Mouse (Mus musculus) hindbrain, embryonic 15.5 days (tissue): Measurements from ENCODE around the gene Ccdc96. TPM values are rescaled to one million over a fixed set of nuclear protein-coding genes. Genes with fewer than 3 reads are reported as not detected.

Experiments
- ATAC-seq: fragments of 200-750 bp; cut with Nextera tagmentation; 2 replicates; pipeline ENCODE4 v1.8.0; 2017; ENCODE audit warnings: low read depth, moderate number of reproducible peaks, moderate TSS enrichment; ENCODE audit not compliant: low FRiP score
- H3K27ac ChIP-seq: fragments of 300-500 bp; sonication (generic); replicated peaks from 2 replicates; pipeline ENCODE4 v1.5.1; 2015; ENCODE audit warnings: mild to moderate bottlenecking, inconsistent platforms
- H3K27me3 ChIP-seq: fragments of 300-500 bp; sonication (generic); 2 replicates; pipeline ENCODE4 v1.6.1; 2015; ENCODE audit warnings: control low read depth, inconsistent platforms
- H3K36me3 ChIP-seq: fragments of 300-500 bp; sonication (generic); 2 replicates; pipeline ENCODE4 v1.6.1; 2015; ENCODE audit warnings: control low read depth, inconsistent platforms
- H3K4me1 ChIP-seq: fragments of 300-500 bp; sonication (generic); replicated peaks from 2 replicates; pipeline ENCODE4 v1.6.1; 2015; ENCODE audit warnings: control low read depth, inconsistent platforms
- H3K4me2 ChIP-seq: fragments of 300-500 bp; sonication (generic); 2 replicates; pipeline ENCODE4 v1.6.1; 2015; ENCODE audit warnings: moderate library complexity, mild to moderate bottlenecking, inconsistent platforms
- H3K4me3 ChIP-seq: fragments of 300-500 bp; sonication (generic); 2 replicates; pipeline ENCODE4 v1.5.1; 2015; ENCODE audit warnings: mild to moderate bottlenecking, inconsistent platforms
- H3K9ac ChIP-seq: fragments of 300-500 bp; sonication (generic); 2 replicates; pipeline ENCODE4 v1.6.1; 2015; ENCODE audit warnings: inconsistent platforms
- H3K9me3 ChIP-seq: fragments of 300-500 bp; sonication (generic); 2 replicates; pipeline ENCODE4 v1.6.1; 2016; ENCODE audit warnings: control low read depth, inconsistent platforms
- WGBS: fragments of 180-500 bp; shearing (Covaris S2); methylation state at CpG from one replicate; pipeline ENCODE4 v1.1.7; 2015; 5-methylcytosine and 5-hydroxymethylcytosine counted together
- polyA plus RNA-seq: library from polyadenylated mRNA; unstranded; fragments of >200 nt; fragmentation: Nextera tagmentation; extraction: Ambion mirVana; gene quantifications from 2 replicates; pipeline ENCODE4 v1.2.1, GENCODE M21; 2015

Gene Ccdc96
- polyA plus RNA-seq, 1 experiment from 2014 or later: 3.5 TPM

DNA sequence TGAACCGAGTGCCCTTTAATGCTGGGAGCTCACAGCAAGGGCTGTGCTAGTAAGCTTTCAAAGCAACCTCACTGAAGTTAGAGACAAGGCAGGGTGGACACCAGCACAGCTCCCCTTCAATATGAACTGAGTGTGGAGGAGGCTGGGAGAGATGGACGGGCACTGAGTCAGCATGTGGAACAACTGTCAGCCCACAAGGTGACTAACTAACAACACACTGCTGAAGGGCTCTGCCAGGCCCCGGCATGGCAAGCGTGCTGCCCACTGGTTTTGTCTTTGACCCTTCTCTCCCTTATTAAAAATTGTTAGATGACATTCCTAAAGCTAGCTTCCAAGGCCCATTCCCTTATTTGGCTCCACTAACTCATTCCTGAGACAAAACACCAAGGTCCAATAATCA, 26.7 kb upstream of the Ccdc96 start:
- 81% methylated on average over 4 of the region's 4 CpGs for WGBS
- ATAC-seq: no peak
- H3K9ac ChIP-seq: no peak overlapping the region

DNA sequence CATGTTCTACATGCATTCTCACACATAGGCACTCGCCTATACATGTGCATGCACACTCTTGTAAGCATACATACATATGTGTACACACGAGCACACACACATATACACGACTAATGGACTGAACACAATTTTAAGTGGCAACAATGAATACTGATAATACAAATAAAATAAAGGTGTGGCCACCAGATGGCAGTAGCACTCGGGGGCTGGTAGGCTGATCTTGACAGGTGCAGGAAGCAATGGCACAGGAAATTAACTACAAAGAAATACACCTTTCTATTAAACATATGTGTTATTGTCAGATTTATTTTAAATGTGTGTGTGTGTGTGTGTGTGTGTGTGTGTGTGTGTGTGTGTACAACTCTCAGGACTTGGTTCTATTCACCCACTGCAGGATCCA, 25.5 kb upstream of the Ccdc96 start:
- H3K9me3 ChIP-seq: no peaks in the 10 kb centered on the region
- H3K36me3 ChIP-seq: no peaks in the 10 kb centered on the region
- 13% methylated on average over 4 of the region's 4 CpGs for WGBS
- no peak overlapping the region for H3K27ac ChIP-seq
- H3K4me3 ChIP-seq: no peak overlapping the region
- H3K4me2 ChIP-seq: no peak overlapping the region
- peaks cover 2% of the 10 kb centered on the region for H3K4me1 ChIP-seq
- H3K27me3 ChIP-seq: no peaks in the 10 kb centered on the region
- no peak overlapping the region for H3K9ac ChIP-seq
- no peak for ATAC-seq

More for the DNA sequence above, 26.7 kb upstream of the Ccdc96 start:
- H3K4me2 ChIP-seq: no peak overlapping the region
- H3K27me3 ChIP-seq: no peaks in the 10 kb centered on the region
- no peak overlapping the region for H3K27ac ChIP-seq
- H3K9me3 ChIP-seq: no peaks in the 10 kb centered on the region
- no peaks in the 10 kb centered on the region for H3K36me3 ChIP-seq
- no peaks in the 10 kb centered on the region for H3K4me1 ChIP-seq
- H3K4me3 ChIP-seq: no peak overlapping the region

DNA sequence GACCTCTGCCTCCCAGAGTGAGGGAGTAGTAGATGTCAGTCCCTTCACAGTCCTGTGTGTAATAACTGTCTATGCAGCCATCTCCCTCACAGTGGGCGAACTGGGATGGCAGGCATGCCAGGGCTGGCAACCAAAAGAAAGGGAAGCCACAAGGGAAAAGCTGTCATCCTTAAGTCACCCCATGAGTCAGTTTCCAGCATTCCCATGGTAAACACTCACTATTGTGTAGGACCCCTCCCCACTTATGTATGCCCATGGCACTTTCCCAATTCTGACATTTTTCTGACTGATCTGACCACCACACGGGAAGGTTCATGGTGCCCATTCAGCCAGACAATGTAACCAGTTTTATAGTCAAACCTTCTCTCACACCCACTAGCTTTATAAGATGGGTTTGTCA, 23.7 kb upstream of the Ccdc96 start:
- WGBS: 88% methylated on average over 2 of the region's 2 CpGs
- H3K27me3 ChIP-seq: no peaks in the 10 kb centered on the region
- H3K4me3 ChIP-seq: no peak overlapping the region
- no peak overlapping the region for H3K27ac ChIP-seq
- H3K9ac ChIP-seq: no peak overlapping the region
- no peaks in the 10 kb centered on the region for H3K9me3 ChIP-seq
- no peak overlapping the region for H3K4me2 ChIP-seq
- ATAC-seq: no peak
- no peaks in the 10 kb centered on the region for H3K36me3 ChIP-seq
- peaks cover 11% of the 10 kb centered on the region for H3K4me1 ChIP-seq

DNA sequence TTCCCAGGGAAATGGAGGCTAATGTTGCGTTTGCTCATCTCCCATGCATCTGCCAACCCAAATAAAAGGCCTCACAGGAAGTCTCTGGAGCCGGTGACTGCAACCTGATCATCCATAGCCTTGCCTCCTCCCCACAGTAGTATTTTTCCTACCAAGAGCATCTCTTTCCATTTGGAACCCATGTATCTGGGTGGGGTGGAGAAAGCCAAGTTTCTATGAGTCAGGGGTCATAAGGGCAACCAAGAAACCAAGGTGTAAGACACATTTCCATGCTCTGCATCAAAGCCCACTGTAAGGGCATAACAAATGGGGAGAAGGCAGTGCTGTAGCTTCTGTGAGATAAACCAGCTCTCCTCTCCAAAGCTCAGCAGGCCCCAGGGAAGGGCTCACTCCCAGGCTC, 23.2 kb upstream of the Ccdc96 start:
- Histone ChIP-seq H3K27me3 (no peaks in the 10 kb centered on the region), H3K36me3 (no peaks in the 10 kb centered on the region), H3K9me3 (no peaks in the 10 kb centered on the region), H3K9ac (no peak overlapping the region), H3K27ac (no peak overlapping the region), H3K4me1 (peaks cover 16% of the 10 kb centered on the region), H3K4me3 (no peak overlapping the region), H3K4me2 (no peak overlapping the region)
- 75% methylated on average over 2 of the region's 2 CpGs for WGBS
- ATAC-seq: no peak

DNA sequence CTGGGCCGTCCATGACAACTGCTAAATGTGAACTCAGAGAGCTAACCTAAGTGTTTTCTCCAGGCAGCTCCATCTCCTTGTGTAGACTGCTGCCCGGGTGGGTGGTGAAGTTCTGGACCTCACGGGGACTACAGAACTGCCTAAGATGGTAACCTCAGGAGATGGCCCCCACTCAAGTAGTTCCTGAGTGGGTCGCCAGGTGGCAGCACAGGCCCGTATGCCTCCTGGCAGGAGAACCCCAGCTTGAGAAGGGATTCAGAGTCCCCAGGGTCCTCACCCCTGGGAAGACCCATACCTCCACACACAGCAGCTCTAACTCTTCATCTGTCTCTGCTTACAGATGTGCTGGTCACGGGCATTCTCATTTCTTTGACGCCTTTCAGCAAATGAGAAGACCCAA, 21.6 kb upstream of the Ccdc96 start:
- Histone ChIP-seq H3K4me1 (peaks cover 22% of the 10 kb centered on the region), H3K27me3 (no peaks in the 10 kb centered on the region), H3K9me3 (no peaks in the 10 kb centered on the region), H3K27ac (no peak overlapping the region), H3K9ac (no peak overlapping the region), H3K4me3 (no peak overlapping the region), H3K36me3 (no peaks in the 10 kb centered on the region), H3K4me2 (no peak overlapping the region)
- 19% methylated on average over 7 of the region's 7 CpGs for WGBS
- no peak for ATAC-seq

DNA sequence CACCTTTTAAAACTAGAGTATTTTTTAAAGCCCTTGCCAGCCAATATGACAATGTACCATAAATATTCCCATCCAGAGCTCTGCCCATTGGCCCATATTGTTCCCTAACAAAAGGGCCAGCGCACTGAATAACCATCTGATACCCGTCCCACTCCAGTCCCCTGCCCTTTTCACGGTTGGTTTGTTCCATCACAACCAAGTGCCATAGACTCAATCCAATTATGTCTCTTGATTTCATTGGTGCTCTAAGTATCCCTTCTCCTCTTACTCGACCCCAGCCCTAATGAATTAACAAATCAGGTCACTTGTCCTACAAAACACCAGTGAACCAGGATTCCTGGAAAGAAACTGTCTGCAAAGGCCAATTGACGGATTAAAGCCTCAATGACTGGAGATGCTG, 21.0 kb upstream of the Ccdc96 start:
- WGBS: 24% methylated on average over 5 of the region's 5 CpGs
- no peak for ATAC-seq

DNA sequence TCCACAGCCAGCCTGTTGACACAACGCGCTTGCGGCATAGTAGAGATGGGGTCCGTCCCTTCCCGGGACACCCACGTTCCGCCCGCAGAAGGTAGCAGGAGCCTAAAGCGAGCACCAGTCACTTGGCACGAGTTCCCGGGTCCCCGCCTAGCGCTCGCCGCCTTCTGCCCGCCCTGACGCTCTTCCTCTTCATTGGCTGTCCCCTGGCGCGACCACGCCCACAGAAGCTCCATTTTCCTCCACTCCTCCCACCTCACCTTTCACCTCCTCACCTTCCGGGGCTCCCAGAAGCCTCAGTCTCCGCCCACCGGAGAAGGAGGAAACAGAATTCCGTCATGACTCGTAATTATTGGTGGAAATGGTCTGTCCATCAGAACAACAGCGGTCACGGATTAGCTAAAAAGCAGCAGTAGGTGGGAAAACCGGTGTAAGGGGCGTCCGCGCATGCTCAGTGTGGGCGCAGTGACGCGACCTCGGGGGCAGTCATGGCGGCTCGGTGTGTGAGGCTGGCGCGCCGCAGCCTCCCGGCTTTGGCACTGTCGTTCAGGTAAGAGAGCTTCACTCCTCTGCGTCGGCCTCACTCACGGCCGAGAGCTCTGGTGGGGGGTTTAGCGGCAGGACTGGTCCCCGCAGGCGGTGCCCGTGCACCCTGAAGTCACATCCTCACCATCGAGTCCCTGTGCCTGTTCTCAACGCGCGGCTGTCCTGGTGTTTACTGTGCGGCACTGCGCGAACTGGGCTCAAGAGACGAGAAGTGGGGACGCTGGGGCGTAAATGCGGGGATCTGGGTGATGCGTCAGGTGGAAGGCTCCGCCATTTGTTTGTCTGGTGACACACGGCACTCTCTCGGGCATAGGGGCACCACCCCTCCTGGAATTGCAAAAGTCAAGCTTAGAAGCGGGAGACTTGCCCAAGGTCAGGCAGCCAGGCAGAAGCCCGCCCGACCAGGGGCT, 19.4 kb upstream of the Ccdc96 start, which contains the start of gene Grpel1:
Gene Grpel1, plus strand, starts transcription at position 290 of the 953 bp plus-strand sequence.
- Histone ChIP-seq H3K36me3 (peaks cover 12% of the 10 kb centered on the region), H3K4me3 (peak within 1 kb of the TSS; percentile 96), H3K9ac (peak within 1 kb of the TSS; percentile 85), H3K4me1 (peaks cover 22% of the 10 kb centered on the region), H3K9me3 (no peaks in the 10 kb centered on the region), H3K27ac (peak within 1 kb of the TSS; percentile 77), H3K27me3 (no peaks in the 10 kb centered on the region), H3K4me2 (peak within 1 kb of the TSS; percentile 98)
- peak; percentile 98 for ATAC-seq
- WGBS: under 1% methylated on average over 68 of the region's 68 CpGs

More for the DNA sequence above, 21.0 kb upstream of the Ccdc96 start:
- Histone ChIP-seq H3K9me3 (no peaks in the 10 kb centered on the region), H3K4me2 (no peak overlapping the region), H3K36me3 (no peaks in the 10 kb centered on the region), H3K4me1 (peaks cover 22% of the 10 kb centered on the region), H3K4me3 (no peak overlapping the region), H3K9ac (no peak overlapping the region), H3K27me3 (no peaks in the 10 kb centered on the region), H3K27ac (no peak overlapping the region)

DNA sequence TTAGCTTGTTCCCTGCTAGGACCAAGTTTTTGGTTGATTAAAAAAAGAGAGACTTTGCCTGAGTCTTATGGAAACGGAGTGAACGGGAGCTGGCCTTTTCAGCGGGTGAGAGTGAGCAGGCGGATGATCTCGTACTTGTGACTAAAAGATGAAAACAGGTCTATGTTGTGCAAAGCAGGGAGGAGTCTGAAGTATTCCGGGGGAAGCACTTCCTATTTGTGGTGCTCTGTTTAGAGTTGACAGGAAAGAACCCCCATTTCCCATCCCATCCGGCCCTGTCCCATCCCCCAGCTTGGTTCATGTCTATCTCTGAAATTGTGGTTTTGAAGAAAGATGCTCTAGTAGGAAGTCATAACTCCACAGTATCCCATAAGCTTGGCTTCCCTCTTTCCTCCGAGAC, 18.5 kb upstream of the Ccdc96 start:
- Histone ChIP-seq H3K27ac (no peak overlapping the region), H3K27me3 (no peaks in the 10 kb centered on the region), H3K4me1 (peaks cover 22% of the 10 kb centered on the region), H3K36me3 (peaks cover 21% of the 10 kb centered on the region), H3K4me3 (peak overlapping the region; percentile 96), H3K9me3 (no peaks in the 10 kb centered on the region), H3K4me2 (peak overlapping the region; percentile 98), H3K9ac (peak overlapping the region; percentile 85)
- ATAC-seq: no peak
- 37% methylated on average over 8 of the region's 8 CpGs for WGBS

DNA sequence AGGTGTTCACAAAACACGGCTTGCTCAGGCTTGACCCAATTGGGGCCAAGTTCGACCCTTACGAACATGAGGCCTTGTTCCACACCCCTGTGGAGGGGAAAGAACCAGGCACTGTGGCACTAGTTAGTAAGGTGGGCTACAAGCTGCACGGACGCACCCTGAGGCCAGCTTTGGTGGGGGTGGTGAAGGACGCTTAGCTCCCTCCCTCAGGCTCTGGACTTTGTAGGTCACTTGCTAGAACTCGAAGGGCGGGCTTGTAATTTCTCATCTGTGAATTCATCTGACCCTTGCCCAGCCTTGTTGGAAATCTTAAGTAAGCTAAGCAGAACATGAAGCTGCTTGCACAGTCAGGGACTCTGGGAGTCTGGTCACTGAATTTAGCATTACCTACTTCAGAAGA, 13.2 kb upstream of the Ccdc96 start:
- no peak overlapping the region for H3K4me3 ChIP-seq
- H3K9me3 ChIP-seq: no peaks in the 10 kb centered on the region
- H3K36me3 ChIP-seq: peaks cover 57% of the 10 kb centered on the region
- H3K4me2 ChIP-seq: no peak overlapping the region
- H3K27ac ChIP-seq: no peak overlapping the region
- H3K27me3 ChIP-seq: no peaks in the 10 kb centered on the region
- H3K9ac ChIP-seq: no peak overlapping the region
- no peak for ATAC-seq
- 97% methylated on average over 8 of the region's 8 CpGs for WGBS
- peaks cover 6% of the 10 kb centered on the region for H3K4me1 ChIP-seq

DNA sequence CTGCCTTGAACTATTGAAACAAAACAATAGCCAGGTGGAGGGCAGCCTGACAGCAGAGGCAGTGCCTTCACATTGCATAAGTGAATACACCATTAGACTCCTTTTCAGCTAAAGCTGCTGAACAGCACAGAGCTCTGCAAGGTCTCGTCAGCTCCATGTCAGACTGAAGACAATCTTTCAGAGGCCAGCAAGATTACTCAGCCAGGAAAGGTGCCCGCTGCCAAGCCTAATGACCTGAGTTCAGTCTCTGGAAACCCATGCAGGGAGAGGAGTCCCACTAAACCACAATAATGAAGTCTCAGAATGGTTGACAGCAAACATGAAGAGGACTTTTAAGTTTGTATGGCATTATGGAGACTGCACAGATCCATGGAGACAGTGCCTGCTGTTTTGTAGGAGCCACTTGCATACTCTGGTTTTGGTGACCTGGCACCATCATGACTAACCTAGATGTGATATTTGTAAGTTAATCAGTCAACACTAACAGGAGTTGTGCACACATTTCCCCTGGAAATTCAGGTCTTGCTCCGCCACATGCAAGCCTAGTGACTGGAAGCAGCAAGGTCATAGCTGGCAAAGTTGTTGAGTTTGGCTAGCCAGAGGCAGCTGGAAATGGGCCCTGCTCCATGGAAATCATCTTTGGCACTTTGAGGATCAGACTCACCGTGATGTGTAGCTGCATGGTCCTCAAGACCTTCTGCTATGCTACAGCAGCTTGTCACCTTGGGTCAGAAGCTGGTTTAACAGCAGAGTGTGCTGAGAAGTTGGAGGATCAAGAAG, 11.3 kb upstream of the Ccdc96 start:
- H3K36me3 ChIP-seq: peaks cover 57% of the 10 kb centered on the region

DNA sequence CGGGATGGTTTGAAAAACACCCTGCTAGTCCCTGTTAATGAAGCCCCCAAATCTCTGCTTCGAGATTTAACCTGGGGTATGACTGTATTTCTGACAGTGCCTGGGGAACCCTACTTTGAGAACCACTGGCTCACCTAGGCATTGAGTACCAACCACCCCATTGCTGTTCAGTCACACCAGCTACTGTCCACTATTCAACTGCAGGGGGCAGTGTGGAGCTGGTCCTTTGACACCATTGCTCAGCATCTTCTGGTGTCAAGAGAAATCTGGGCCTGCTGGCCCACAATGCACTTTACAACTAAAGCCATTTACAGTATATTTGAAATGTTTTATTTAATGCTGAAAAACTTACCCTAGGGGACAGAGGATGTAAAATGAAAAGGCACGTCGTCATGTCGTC, 10.1 kb upstream of the Ccdc96 start:
- Histone ChIP-seq H3K36me3 (peaks cover 51% of the 10 kb centered on the region), H3K27ac (no peak overlapping the region), H3K9ac (no peak overlapping the region), H3K4me2 (no peak overlapping the region), H3K9me3 (no peaks in the 10 kb centered on the region), H3K4me3 (no peak overlapping the region), H3K4me1 (no peaks in the 10 kb centered on the region), H3K27me3 (no peaks in the 10 kb centered on the region)
- WGBS: 85% methylated on average over 5 of the region's 5 CpGs
- no peak for ATAC-seq

More for the DNA sequence above, 11.3 kb upstream of the Ccdc96 start:
- no peak for ATAC-seq
- no peaks in the 10 kb centered on the region for H3K9me3 ChIP-seq
- H3K4me2 ChIP-seq: no peak overlapping the region
- H3K27ac ChIP-seq: no peak overlapping the region
- H3K4me3 ChIP-seq: no peak overlapping the region
- 89% methylated on average over 4 of the region's 4 CpGs for WGBS
- H3K9ac ChIP-seq: no peak overlapping the region
- H3K27me3 ChIP-seq: no peaks in the 10 kb centered on the region
- no peaks in the 10 kb centered on the region for H3K4me1 ChIP-seq

DNA sequence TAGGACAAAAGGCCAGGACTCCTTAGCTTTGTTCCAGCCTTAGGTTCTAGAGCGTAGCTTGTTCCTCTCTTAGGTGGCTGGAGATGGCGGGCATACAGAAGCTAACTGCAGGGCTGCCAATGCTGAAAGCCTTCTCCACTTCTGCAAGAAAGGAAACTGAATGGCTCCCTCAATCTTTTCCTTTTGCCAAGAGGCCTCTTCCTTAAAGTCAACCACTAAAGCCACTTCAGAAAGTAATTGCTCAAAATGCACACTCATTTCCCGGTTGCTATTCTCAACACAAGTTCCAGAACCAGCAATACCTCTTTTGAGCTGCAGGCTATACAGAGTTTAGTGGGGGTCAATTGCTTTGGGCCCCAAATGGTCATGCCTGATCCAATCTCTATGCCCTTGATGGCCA, 6.9 kb upstream of the Ccdc96 start:
- no peak for ATAC-seq
- no peak overlapping the region for H3K4me2 ChIP-seq
- H3K9me3 ChIP-seq: no peaks in the 10 kb centered on the region
- H3K36me3 ChIP-seq: peaks cover 20% of the 10 kb centered on the region
- peaks cover 26% of the 10 kb centered on the region for H3K4me1 ChIP-seq
- no peak overlapping the region for H3K9ac ChIP-seq
- H3K27ac ChIP-seq: no peak overlapping the region
- 92% methylated on average over 3 of the region's 3 CpGs for WGBS
- H3K4me3 ChIP-seq: no peak overlapping the region
- no peaks in the 10 kb centered on the region for H3K27me3 ChIP-seq
